Mouse (Mus musculus) cerebellum, adult 11 months (tissue): ENCODE measurements around the gene Kiz.

Experiments
- DNase-seq: peaks from one replicate; pipeline ENCODE4 v3.0.0; 2022

The Kiz gene

GRCm38 (mm10) chr2:146855599-146856039 lies at the start of gene Kiz:
Gene Kiz (plus strand): TSS chr2:146855864.
- peak; percentile 93 for DNase-seq

GRCm38 (mm10) chr2:146809706-146810256 lies 45.9 kb upstream of the Kiz start:
- DNase-seq: no peak

- DNase-seq: no peak
Measured at GRCm38 (mm10) chr2:146810695-146811094, 45.0 kb upstream of the Kiz start.

DNA sequence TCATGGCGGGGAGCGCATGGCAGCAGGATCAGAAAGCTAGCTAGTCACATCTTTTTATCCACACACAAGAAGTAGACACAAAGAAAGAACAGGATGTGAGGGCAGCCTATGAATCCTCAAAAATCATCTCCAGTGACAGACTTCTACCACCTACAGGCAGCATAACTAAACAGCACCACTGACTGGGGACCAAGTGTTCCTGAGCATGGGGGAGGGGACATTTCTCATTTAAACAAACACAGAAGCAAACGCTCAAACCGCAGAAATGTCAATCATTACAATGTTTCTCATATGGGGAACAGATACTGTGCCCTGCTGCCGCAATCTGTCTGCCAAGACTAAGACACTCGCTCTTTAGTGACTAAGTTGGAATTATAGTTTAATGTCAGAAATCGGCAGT lies 40.7 kb upstream of the Kiz start:
- no peak for DNase-seq

- no peak for DNase-seq
Measured at GRCm38 (mm10) chr2:146819065-146819464, 36.6 kb upstream of the Kiz start.

- no peak for DNase-seq
Measured at GRCm38 (mm10) chr2:146823483-146823951, 32.1 kb upstream of the Kiz start.

- DNase-seq: no peak
Measured at GRCm38 (mm10) chr2:146824043-146824442, 31.6 kb upstream of the Kiz start.

- DNase-seq: no peak
Measured at GRCm38 (mm10) chr2:146828006-146828405, 27.7 kb upstream of the Kiz start.

DNA sequence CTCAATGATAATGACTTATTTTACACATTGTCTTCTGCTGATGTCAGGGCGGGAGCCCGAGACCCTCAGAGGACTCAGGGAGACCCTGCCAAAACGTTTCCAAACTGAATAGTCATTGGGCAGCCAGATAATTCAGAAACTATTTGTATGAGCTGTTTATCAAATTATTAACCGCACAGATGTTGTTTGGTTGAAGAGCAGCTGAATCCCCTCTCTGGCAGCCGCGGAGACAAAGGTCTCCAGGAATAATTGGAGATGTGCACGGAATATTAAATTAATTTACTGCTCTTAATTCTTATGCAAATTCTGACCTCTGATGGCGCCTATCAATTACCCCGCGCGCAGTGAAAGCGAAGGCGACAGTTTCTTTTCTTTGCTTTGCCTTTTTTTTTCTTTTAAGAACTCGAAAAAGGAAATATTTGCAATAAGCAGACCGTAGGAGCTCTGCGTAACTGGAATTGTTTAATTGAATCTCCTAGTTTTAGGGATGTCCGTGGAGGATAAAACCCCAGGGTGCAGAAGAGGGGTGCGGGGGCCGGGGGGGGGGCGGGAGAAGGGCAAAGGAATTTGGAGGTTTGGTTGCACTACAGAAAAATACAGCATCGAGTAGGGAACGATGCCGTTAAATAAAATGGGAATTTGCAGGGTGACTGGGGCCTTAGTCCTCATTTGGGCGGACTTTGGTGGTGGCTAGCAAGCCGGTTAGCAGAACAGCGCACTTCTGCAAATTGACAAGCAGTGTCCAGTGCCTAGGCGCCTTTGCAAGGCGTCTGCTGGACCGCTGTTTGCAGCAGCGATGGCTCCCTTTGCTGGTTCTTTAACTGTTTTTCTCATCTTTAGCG lies 22.2 kb upstream of the Kiz start:
- DNase-seq: no peak

DNA sequence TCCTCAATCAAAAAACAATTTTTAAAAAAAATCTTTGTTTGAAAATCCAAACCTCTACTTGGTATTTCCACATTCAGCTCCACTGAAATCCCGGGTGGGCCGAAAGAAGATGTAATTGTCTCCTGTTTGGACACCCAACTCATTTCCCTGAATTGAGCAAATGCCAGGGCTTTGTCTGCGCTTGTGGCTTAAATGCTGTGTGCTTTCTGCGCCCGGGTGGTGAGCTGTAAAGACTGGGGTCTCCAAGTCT lies 21.7 kb upstream of the Kiz start:
- DNase-seq: no peak

- no peak for DNase-seq
Measured at GRCm38 (mm10) chr2:146834314-146835201, 21.1 kb upstream of the Kiz start.

DNA sequence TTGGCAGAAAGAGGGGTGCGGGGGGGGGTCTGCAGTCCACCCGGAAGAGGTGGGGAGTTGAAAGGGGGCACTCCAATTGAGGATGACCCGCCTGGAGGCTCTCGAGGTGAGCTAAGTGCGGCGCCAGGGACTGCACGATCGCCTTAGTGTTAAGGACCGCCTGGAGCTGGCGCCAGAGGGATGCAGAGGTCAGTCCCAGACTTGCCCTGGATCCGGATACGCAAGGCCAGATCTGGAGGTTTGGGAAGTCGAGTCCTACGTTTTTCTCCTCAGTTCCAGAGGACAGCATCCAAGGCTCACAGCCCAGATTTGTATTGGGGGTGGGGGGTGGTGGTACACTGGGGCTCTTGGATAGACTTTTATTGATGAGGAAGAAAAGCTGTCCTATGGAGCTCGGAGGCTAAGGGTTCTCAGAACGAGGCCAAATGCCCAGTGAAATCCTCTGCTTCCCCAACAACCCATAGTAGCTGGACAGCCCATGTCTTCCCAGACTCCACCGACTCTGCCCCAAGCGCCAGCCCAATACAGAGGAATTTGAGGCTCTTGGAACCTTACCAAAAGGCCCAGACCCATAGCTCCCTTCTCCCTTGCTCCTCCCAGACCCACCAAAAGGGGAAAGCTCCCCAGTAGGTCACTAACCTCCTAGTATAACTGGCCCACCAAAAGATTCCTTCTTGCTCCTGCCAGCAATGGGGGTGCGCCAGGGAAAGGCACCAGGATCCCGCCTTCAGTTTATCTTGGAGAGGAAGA lies 20.2 kb upstream of the Kiz start:
- DNase-seq: no peak

- no peak for DNase-seq
Measured at GRCm38 (mm10) chr2:146836246-146836645, 19.4 kb upstream of the Kiz start.

GRCm38 (mm10) chr2:146836871-146837550 lies 18.7 kb upstream of the Kiz start:
- DNase-seq: no peak

GRCm38 (mm10) chr2:146837653-146838052 lies 18.0 kb upstream of the Kiz start:
- no peak for DNase-seq

DNA sequence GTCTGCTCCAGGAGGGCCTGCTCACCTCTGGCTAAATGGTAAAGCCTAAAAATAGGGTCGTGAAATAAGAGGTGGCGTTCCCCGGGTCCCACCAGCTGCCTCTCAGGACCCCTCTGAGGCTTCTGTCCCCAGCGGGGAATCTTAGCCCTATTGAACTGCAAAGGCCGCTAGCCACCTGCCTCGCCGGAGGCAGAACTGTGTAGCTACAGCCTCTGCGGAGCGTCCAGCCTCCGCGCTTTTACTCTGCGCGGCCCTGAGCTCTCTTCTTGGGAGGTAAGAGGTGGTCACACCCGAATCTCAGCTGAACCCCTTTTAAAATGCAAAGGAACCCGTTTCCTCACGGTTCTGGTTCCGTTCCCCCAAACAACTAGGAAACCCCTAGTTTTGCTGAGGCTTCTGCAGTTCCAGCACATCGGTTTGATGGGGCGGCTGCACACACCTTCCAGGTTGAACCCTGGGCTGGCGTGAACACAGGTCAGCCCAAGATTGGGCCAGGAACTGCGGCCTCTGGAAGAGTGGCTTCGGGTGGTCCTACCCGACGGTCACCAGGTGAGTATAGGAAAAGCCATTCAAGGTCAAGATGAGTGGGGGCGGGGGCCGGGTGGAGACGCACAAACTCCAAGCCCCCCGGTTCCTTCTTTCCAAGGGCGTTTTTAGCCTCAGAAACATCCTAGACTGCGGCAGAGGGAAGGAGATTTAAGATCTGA lies 16.9 kb upstream of the Kiz start:
- no peak for DNase-seq

DNA sequence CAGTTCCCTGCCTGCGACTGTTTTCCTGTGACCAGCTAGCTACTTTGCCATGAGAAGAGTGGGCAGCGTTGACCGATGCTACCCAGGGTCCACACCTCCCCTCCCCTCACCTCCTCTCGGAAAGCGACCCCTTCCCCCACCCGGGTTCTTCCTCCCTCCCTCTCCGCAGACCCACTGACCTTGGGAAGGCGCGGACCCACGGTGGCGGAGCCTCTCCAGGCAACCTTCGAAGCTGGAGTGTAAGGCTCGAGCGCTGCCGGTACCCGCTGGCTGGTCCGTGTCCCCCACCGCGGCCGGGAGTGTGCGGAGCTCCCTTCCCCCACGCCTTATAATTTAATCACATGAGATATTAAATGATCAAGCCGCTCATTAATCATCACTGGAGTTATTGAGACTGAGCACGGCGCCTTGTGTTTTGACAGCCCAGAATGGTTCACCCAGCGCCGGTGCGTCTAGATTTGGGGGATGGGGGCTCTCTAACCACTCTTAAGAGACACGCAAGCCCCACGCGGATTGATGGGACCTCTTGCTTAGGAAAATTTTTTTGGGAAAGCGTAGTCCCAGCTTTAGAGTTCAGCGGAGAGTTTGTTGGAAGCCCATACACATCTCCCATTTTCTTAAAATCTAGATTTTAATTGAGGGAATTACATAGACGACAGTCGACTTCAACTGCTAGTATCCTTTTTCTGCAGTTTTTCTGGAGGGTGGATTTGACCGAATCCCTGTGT lies 16.2 kb upstream of the Kiz start:
- DNase-seq: no peak

DNA sequence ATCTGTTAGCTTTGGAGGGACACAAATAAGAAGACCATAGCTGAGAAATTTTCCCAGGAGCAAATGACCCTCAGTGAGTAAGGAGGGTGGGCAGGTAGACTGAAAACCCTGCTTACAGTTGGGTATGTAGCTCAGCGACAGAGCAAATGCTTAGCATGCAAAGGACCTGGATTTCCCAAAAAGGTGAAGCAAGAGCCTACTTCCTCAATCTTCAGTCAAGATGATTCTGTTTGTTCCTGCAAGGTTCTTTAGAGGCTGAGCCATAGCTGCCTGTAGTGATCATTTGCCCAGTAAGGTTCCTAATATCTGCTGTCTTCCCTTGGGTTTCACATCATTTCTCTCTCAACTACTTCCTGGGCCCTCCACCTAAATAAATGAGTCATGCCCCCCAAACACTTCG lies 7.8 kb upstream of the Kiz start:
- no peak for DNase-seq

DNA sequence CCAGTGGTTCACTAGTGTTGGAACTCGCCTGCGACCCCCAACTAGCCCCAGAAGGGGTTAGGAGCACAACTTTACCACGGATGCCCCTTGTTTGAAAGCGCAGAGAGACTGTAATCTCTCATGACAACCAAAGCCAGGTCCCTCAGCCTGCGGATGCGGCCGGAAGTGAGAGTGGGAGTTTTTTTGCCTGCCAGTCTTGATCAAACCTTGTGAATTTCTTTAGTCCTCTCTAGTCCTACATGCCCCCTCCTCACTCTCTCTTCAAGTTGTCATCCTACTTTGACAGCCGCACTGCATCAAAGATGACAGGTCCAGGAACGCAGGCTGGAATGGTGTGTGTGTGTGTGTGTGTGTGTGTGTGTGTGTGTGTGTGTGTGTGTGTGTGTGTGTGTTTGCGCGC lies 456 bp downstream of the Kiz start:
- no peak for DNase-seq

DNA sequence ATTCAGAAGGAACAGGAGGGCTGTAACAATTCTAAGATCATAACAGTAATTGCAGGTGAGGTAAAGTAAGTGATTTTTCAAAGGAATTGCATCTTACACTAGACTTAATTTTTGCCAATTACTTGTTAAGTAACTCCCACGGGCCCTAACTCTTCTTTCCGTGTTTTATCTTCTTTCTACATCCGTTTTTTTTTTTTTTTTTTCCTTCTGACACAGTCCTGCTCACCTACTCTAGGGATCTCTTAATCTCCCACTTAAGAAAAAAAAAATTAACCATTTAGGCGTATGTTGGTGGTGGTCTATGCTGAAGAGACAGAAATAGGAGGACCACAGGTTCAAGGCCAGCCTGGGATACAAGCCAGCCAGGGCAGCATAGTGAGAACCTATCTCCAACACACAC lies 1.2 kb downstream of the Kiz start:
- DNase-seq: no peak

DNA sequence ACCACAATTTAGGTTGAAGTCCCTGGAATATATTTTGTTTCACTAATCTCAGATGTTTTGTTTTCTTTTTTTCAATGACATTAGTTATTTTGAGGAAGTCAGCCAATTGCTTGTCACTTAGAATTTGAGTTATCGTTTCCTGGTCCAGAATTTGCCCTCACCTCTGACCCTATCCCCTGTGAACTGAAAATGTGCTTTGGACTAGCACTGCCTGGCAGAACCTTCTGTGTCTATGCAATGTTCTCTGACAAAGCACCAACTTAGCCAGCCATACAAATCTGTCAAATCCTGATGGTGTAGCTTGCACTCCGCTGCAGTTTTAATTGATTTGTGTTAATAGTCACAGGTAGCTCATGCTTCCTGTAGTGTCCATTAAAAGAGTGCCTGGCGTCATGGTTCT lies 10.1 kb downstream of the Kiz start:
- no peak for DNase-seq
